Mouse (Mus musculus): ENCODE measurements around the gene Frs3. TPM values are rescaled to one million over a fixed set of nuclear protein-coding genes. Genes with fewer than 3 reads are reported as not detected.
"Not testable (repeated sequence)": the region's sequence is repeated elsewhere in the genome, so short reads cannot be mapped to it uniquely, and the experiment has no call there.

Frs3 gene
- polyA plus RNA-seq (2015; fragmentation: Nextera tagmentation; extraction: Ambion mirVana) = 1.3 and 1.5 TPM in 2 replicates

GRCm38 (mm10) chr17:47688608-47689575, at the start of gene Frs3:
Gene Frs3 (plus strand): TSS chr17:47689030.
- ATAC-seq (ENCODE audit: low read depth) = peak; percentile 57
- peak within 1 kb of the TSS; percentile 77 for H3K9ac ChIP-seq (ENCODE audit: low read depth, low read length)
- peaks cover 23% of the 10 kb centered on the region for H3K4me1 ChIP-seq (ENCODE audit: control insufficient read depth, low read depth, low read length)
- 1% methylated on average over 58 of the region's 58 CpGs for WGBS (ENCODE audit: insufficient replicate concordance)
- H3K4me3 ChIP-seq (ENCODE audit: low read depth, low read length) = peak within 1 kb of the TSS; percentile 83
- H3K36me3 ChIP-seq (ENCODE audit: control insufficient read depth, insufficient read depth) = peaks cover 3% of the 10 kb centered on the region; the same call in 1 of the 2 replicates
- no peaks in the 10 kb centered on the region for H3K9me3 ChIP-seq (replicated peaks; ENCODE audit: control insufficient read depth, low read length)
- no peaks in the 10 kb centered on the region; the same call in 1 of the 2 replicates for H3K27me3 ChIP-seq (ENCODE audit: control insufficient read depth, insufficient read depth, low read depth, low read length)
- peak within 1 kb of the TSS; percentile 79 for H3K27ac ChIP-seq (ENCODE audit: low read length)
- peak within 1 kb of the TSS; percentile 95 for H3K4me2 ChIP-seq (ENCODE audit: low read depth, low read length)

- ATAC-seq (ENCODE audit: low read depth) = no peak
- H3K4me2 ChIP-seq (ENCODE audit: low read depth, low read length) = no peak overlapping the region
- no peak overlapping the region for H3K27ac ChIP-seq (ENCODE audit: low read length)
- no peak overlapping the region for H3K9ac ChIP-seq (ENCODE audit: low read depth, low read length)
- no peak overlapping the region for H3K4me3 ChIP-seq (ENCODE audit: low read depth, low read length)
- H3K27me3 ChIP-seq (ENCODE audit: control insufficient read depth, insufficient read depth, low read depth, low read length) = no peaks in the 10 kb centered on the region
- WGBS (ENCODE audit: insufficient replicate concordance) = 63% methylated on average over 2 of the region's 2 CpGs
- peaks cover 3% of the 10 kb centered on the region for H3K4me1 ChIP-seq (ENCODE audit: control insufficient read depth, low read depth, low read length)
- no peaks in the 10 kb centered on the region for H3K9me3 ChIP-seq (replicated peaks; ENCODE audit: control insufficient read depth, low read length)
- H3K36me3 ChIP-seq (ENCODE audit: control insufficient read depth, insufficient read depth) = no peaks in the 10 kb centered on the region
Measured at GRCm38 (mm10) chr17:47642992-47643391, 45.8 kb upstream of the Frs3 start.

GRCm38 (mm10) chr17:47646683-47647082, 42.1 kb upstream of the Frs3 start:
- 0 out of 2 replicates have a peak, but pooled peaks have one; percentile 13 for ATAC-seq (ENCODE audit: low read depth)
- H3K9ac ChIP-seq (ENCODE audit: low read depth, low read length) = no peak overlapping the region
- no peaks in the 10 kb centered on the region for H3K27me3 ChIP-seq (ENCODE audit: control insufficient read depth, insufficient read depth, low read depth, low read length)
- no peaks in the 10 kb centered on the region for H3K9me3 ChIP-seq (replicated peaks; ENCODE audit: control insufficient read depth, low read length)
- WGBS (ENCODE audit: insufficient replicate concordance) = 62% methylated on average over 1 of the region's 1 CpGs
- H3K4me1 ChIP-seq (ENCODE audit: control insufficient read depth, low read depth, low read length) = peaks cover 3% of the 10 kb centered on the region
- no peak overlapping the region for H3K4me2 ChIP-seq (ENCODE audit: low read depth, low read length)
- no peak overlapping the region for H3K27ac ChIP-seq (ENCODE audit: low read length)
- no peak overlapping the region for H3K4me3 ChIP-seq (ENCODE audit: low read depth, low read length)
- H3K36me3 ChIP-seq (ENCODE audit: control insufficient read depth, insufficient read depth) = peaks cover 2% of the 10 kb centered on the region; the same call in 1 of the 2 replicates

- no peak overlapping the region for H3K4me3 ChIP-seq (ENCODE audit: low read depth, low read length)
- peaks cover 2% of the 10 kb centered on the region; the same call in 1 of the 2 replicates for H3K36me3 ChIP-seq (ENCODE audit: control insufficient read depth, insufficient read depth)
- WGBS (ENCODE audit: insufficient replicate concordance) = 69% methylated on average over 4 of the region's 4 CpGs
- H3K4me1 ChIP-seq (ENCODE audit: control insufficient read depth, low read depth, low read length) = peaks cover 3% of the 10 kb centered on the region
- no peak overlapping the region for H3K4me2 ChIP-seq (ENCODE audit: low read depth, low read length)
- no peak overlapping the region for H3K9ac ChIP-seq (ENCODE audit: low read depth, low read length)
- no peak for ATAC-seq (ENCODE audit: low read depth)
- H3K9me3 ChIP-seq (replicated peaks; ENCODE audit: control insufficient read depth, low read length) = no peaks in the 10 kb centered on the region
- H3K27ac ChIP-seq (ENCODE audit: low read length) = no peak overlapping the region
- H3K27me3 ChIP-seq (ENCODE audit: control insufficient read depth, insufficient read depth, low read depth, low read length) = no peaks in the 10 kb centered on the region
Measured at GRCm38 (mm10) chr17:47648966-47649365, 39.9 kb upstream of the Frs3 start.

GRCm38 (mm10) chr17:47651953-47652352, 36.9 kb upstream of the Frs3 start:
- no peak for ATAC-seq (ENCODE audit: low read depth)
- H3K9ac ChIP-seq (ENCODE audit: low read depth, low read length) = no peak overlapping the region
- H3K4me2 ChIP-seq (ENCODE audit: low read depth, low read length) = no peak overlapping the region
- no peaks in the 10 kb centered on the region for H3K9me3 ChIP-seq (replicated peaks; ENCODE audit: control insufficient read depth, low read length)
- H3K36me3 ChIP-seq (ENCODE audit: control insufficient read depth, insufficient read depth) = peaks cover 6% of the 10 kb centered on the region; the same call in 1 of the 2 replicates
- H3K4me3 ChIP-seq (ENCODE audit: low read depth, low read length) = no peak overlapping the region
- no peaks in the 10 kb centered on the region for H3K27me3 ChIP-seq (ENCODE audit: control insufficient read depth, insufficient read depth, low read depth, low read length)
- no peaks in the 10 kb centered on the region for H3K4me1 ChIP-seq (ENCODE audit: control insufficient read depth, low read depth, low read length)
- H3K27ac ChIP-seq (ENCODE audit: low read length) = no peak overlapping the region
- WGBS (ENCODE audit: insufficient replicate concordance) = 81% methylated on average over 2 of the region's 2 CpGs

GRCm38 (mm10) chr17:47654346-47654745, 34.5 kb upstream of the Frs3 start:
- H3K27ac ChIP-seq (ENCODE audit: low read length); H3K4me3 ChIP-seq (ENCODE audit: low read depth, low read length); H3K36me3 ChIP-seq (ENCODE audit: control insufficient read depth, insufficient read depth); H3K9me3 ChIP-seq (replicated peaks; ENCODE audit: control insufficient read depth, low read length); ATAC-seq (ENCODE audit: low read depth); H3K27me3 ChIP-seq (ENCODE audit: control insufficient read depth, insufficient read depth, low read depth, low read length); H3K4me2 ChIP-seq (ENCODE audit: low read depth, low read length); H3K9ac ChIP-seq (ENCODE audit: low read depth, low read length); H3K4me1 ChIP-seq (ENCODE audit: control insufficient read depth, low read depth, low read length): not testable (repeated sequence)
- WGBS (ENCODE audit: insufficient replicate concordance) = 84% methylated on average over 8 of the region's 8 CpGs

GRCm38 (mm10) chr17:47655697-47656096, 33.1 kb upstream of the Frs3 start:
- H3K27me3 ChIP-seq (ENCODE audit: control insufficient read depth, insufficient read depth, low read depth, low read length) = no peaks in the 10 kb centered on the region
- no peaks in the 10 kb centered on the region; the same call in 1 of the 2 replicates for H3K4me1 ChIP-seq (ENCODE audit: control insufficient read depth, low read depth, low read length)
- no peak overlapping the region for H3K9ac ChIP-seq (ENCODE audit: low read depth, low read length)
- H3K4me2 ChIP-seq (ENCODE audit: low read depth, low read length) = no peak overlapping the region
- peaks cover 4% of the 10 kb centered on the region; the same call in 1 of the 2 replicates for H3K36me3 ChIP-seq (ENCODE audit: control insufficient read depth, insufficient read depth)
- WGBS (ENCODE audit: insufficient replicate concordance) = 68% methylated on average over 5 of the region's 5 CpGs
- no peak overlapping the region for H3K27ac ChIP-seq (ENCODE audit: low read length)
- H3K4me3 ChIP-seq (ENCODE audit: low read depth, low read length) = no peak overlapping the region
- no peak for ATAC-seq (ENCODE audit: low read depth)
- no peaks in the 10 kb centered on the region for H3K9me3 ChIP-seq (replicated peaks; ENCODE audit: control insufficient read depth, low read length)

GRCm38 (mm10) chr17:47657901-47658300, 30.9 kb upstream of the Frs3 start:
- Histone ChIP-seq H3K4me1 (ENCODE audit: control insufficient read depth, low read depth, low read length) (no peaks in the 10 kb centered on the region; the same call in 1 of the 2 replicates), H3K27me3 (ENCODE audit: control insufficient read depth, insufficient read depth, low read depth, low read length) (no peaks in the 10 kb centered on the region), H3K36me3 (ENCODE audit: control insufficient read depth, insufficient read depth) (peaks cover 4% of the 10 kb centered on the region; the same call in 1 of the 2 replicates), H3K4me2 (ENCODE audit: low read depth, low read length) (no peak overlapping the region), H3K27ac (ENCODE audit: low read length) (no peak overlapping the region), H3K9me3 (replicated peaks; ENCODE audit: control insufficient read depth, low read length) (no peaks in the 10 kb centered on the region), H3K9ac (ENCODE audit: low read depth, low read length) (no peak overlapping the region), H3K4me3 (ENCODE audit: low read depth, low read length) (no peak overlapping the region)
- no peak for ATAC-seq (ENCODE audit: low read depth)
- 78% methylated on average over 4 of the region's 4 CpGs for WGBS (ENCODE audit: insufficient replicate concordance)

- Histone ChIP-seq H3K9me3 (replicated peaks; ENCODE audit: control insufficient read depth, low read length) (no peaks in the 10 kb centered on the region), H3K27ac (ENCODE audit: low read length) (no peak overlapping the region), H3K27me3 (ENCODE audit: control insufficient read depth, insufficient read depth, low read depth, low read length) (no peaks in the 10 kb centered on the region), H3K9ac (ENCODE audit: low read depth, low read length) (no peak overlapping the region), H3K4me3 (ENCODE audit: low read depth, low read length) (no peak overlapping the region), H3K36me3 (ENCODE audit: control insufficient read depth, insufficient read depth) (peaks cover 4% of the 10 kb centered on the region; the same call in 1 of the 2 replicates), H3K4me1 (ENCODE audit: control insufficient read depth, low read depth, low read length) (no peaks in the 10 kb centered on the region; the same call in 1 of the 2 replicates), H3K4me2 (ENCODE audit: low read depth, low read length) (no peak overlapping the region)
- 47% methylated on average over 3 of the region's 3 CpGs for WGBS (ENCODE audit: insufficient replicate concordance)
- no peak for ATAC-seq (ENCODE audit: low read depth)
Measured at GRCm38 (mm10) chr17:47658741-47659243, 30.0 kb upstream of the Frs3 start.
